Mouse (Mus musculus) cerebellum, adult 2 months (tissue): ENCODE data around the gene Phf21b.

Experiments used
- CTCF ChIP-seq: fragments of 200-500 bp; IDR thresholded peaks from 2 replicates; pipeline ENCODE4 v1.5.1; 2011; ENCODE audit warnings: low read depth, mild to moderate bottlenecking, control low read depth, low read length, moderate library complexity, borderline replicate concordance; ENCODE audit not compliant: insufficient read depth
- POLR2A ChIP-seq: fragments of 200-500 bp; IDR thresholded peaks from 2 replicates; pipeline ENCODE4 v1.6.1; 2011; ENCODE audit warnings: low read length, control low read depth, borderline replicate concordance; ENCODE audit not compliant: insufficient read depth

GRCm38 (mm10) chr15:84736346-84736993, 119.4 kb downstream of the Phf21b start:
- TF ChIP-seq POLR2A = no peak
- no peak for TF ChIP-seq CTCF
